Mouse (Mus musculus) gastrocnemius, postnatal 14 days (tissue): ENCODE data around the gene Xxylt1. TPM values are rescaled to one million over a fixed set of nuclear protein-coding genes. Genes with fewer than 3 reads are reported as not detected.

Source experiments
- DNase-seq: peaks from one replicate; pipeline ENCODE4 v3.0.0; 2021; ENCODE audit warnings: mixed read lengths
- intact Hi-C: fragments of 180-260 bp; cut with DNase I; formaldehyde crosslinking; loops from one replicate; pipeline ENCODE4 v1.15.1; 2025; ENCODE audit warnings: low total_unique reads
- total RNA-seq, 2 experiments: library from RNA; stranded (reverse); gene quantifications; 2 replicates each; pipeline ENCODE4 v1.2.3; 2021

The Xxylt1 gene
- total RNA-seq, 2 experiments from 2014 or later, result 4.8 to 6.6 TPM

- intact Hi-C loops, result no loop called here
Observed at GRCm38 (mm10) chr16:30934967-30935690, 146.1 kb downstream of the Xxylt1 start.

GRCm38 (mm10) chr16:30934205-30934780 lies 146.9 kb downstream of the Xxylt1 start:
- intact Hi-C loops, result no loop called here
- no peak for DNase-seq

More at GRCm38 (mm10) chr16:30934967-30935690, 146.1 kb downstream of the Xxylt1 start:
- no peak for DNase-seq

- DNase-seq, result no peak
- intact Hi-C loops, result no loop called here
Observed at GRCm38 (mm10) chr16:30933366-30933765, 147.9 kb downstream of the Xxylt1 start.

GRCm38 (mm10) chr16:30932791-30933190 lies 148.4 kb downstream of the Xxylt1 start:
- no peak for DNase-seq
- intact Hi-C loops, result no loop called here

- no peak for DNase-seq
- intact Hi-C loops, result no loop called here
Observed at GRCm38 (mm10) chr16:30932196-30932595, 149.0 kb downstream of the Xxylt1 start.

GRCm38 (mm10) chr16:30929165-30929564 lies 152.1 kb downstream of the Xxylt1 start:
- no peak for DNase-seq
- intact Hi-C loops, result no loop called here

GRCm38 (mm10) chr16:30928076-30928750 lies 153.0 kb downstream of the Xxylt1 start:
- intact Hi-C loops, result no loop called here
- no peak for DNase-seq

GRCm38 (mm10) chr16:30925496-30925895 lies 155.7 kb downstream of the Xxylt1 start:
- no peak for DNase-seq
- intact Hi-C loops, result no loop called here

- intact Hi-C loops, result no loop called here
- DNase-seq, result no peak
Observed at GRCm38 (mm10) chr16:30923899-30924298, 157.3 kb downstream of the Xxylt1 start.

GRCm38 (mm10) chr16:30922548-30922947 lies 158.7 kb downstream of the Xxylt1 start:
- DNase-seq, result no peak
- intact Hi-C loops, result no loop called here

GRCm38 (mm10) chr16:30918866-30919265 lies 162.4 kb downstream of the Xxylt1 start:
- intact Hi-C loops, result no loop called here
- DNase-seq, result no peak

GRCm38 (mm10) chr16:30916931-30917330 lies 164.3 kb downstream of the Xxylt1 start:
- DNase-seq, result no peak
- intact Hi-C loops, result no loop called here

GRCm38 (mm10) chr16:30915611-30916220 lies 165.5 kb downstream of the Xxylt1 start:
- intact Hi-C loops, result no loop called here
- DNase-seq, result no peak

Other genes starting within 250 kb of the Xxylt1 start
- 10 to 100 TPM; 16.9 to 17.7 TPM for gene Acap2, start 119.8 kb upstream of the Xxylt1 start, total RNA-seq
- 10 to 100 TPM; 71.6 to 76.0 TPM for gene Ppp1r2, start 193.8 kb upstream of the Xxylt1 start, total RNA-seq
- 10 to 100 TPM; 11.1 to 24.4 TPM for gene Apod, start 233.4 kb upstream of the Xxylt1 start, total RNA-seq